Mouse (Mus musculus): Measurements from ENCODE around the gene Antxr1. TPM values are rescaled to one million over a fixed set of nuclear protein-coding genes. Genes with fewer than 3 reads are reported as not detected.

The Antxr1 gene
- total and polyA plus RNA-seq, 3 experiments, result 4.8 to 8.5 (median 6.5) TPM

DNA sequence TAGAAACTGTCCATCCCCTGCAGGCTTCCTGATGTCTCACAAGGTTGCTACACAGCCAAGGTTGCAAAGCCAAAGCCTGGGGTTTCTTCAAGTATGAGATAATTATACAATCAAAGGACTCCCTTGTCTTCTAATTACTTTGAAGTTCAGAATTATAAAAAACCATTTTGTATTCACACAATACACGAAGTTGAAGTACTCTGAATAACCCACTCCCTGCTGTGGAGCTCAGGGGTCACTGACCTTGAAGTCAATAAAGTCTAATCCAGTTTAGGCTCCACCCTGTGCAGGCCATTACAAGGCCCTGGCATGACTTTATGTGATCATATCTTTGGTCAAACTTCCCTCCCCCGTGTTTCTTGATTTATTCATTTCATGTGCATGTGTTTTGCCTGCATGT is 73.0 kb downstream of the Antxr1 start:
- H3K4me1 ChIP-seq (ENCODE audit: control insufficient read depth, insufficient read depth, low read length), result no peaks in the 10 kb centered on the region
- no peak overlapping the region for H3K9ac ChIP-seq (ENCODE audit: low read depth, low read length)
- 62% methylated on average over 2 of the region's 2 CpGs for WGBS
- H3K27me3 ChIP-seq (ENCODE audit: control insufficient read depth, insufficient read depth, low read length), result no peaks in the 10 kb centered on the region
- TF ChIP-seq EP300 (IDR thresholded peaks at IDR 0.05; ENCODE audit: insufficient read depth, low read depth, low read length) (no peak), POLR2A (IDR thresholded peaks at IDR 0.05; ENCODE audit: insufficient read depth, low read depth, low read length) (no peak), CTCF (IDR thresholded peaks at IDR 0.05) (no peak)
- intact Hi-C loops (cut with DNase I), result no loop called here
- no peaks in the 10 kb centered on the region for H3K36me3 ChIP-seq (ENCODE audit: control insufficient read depth, insufficient read depth, low read length)
- no peak overlapping the region for H3K27ac ChIP-seq
- no peak overlapping the region for H3K4me3 ChIP-seq
- no peak for DNase-seq
- H3K79me2 ChIP-seq (replicated peaks; ENCODE audit: control insufficient read depth, insufficient read depth, low read length), result no peaks in the 10 kb centered on the region

DNA sequence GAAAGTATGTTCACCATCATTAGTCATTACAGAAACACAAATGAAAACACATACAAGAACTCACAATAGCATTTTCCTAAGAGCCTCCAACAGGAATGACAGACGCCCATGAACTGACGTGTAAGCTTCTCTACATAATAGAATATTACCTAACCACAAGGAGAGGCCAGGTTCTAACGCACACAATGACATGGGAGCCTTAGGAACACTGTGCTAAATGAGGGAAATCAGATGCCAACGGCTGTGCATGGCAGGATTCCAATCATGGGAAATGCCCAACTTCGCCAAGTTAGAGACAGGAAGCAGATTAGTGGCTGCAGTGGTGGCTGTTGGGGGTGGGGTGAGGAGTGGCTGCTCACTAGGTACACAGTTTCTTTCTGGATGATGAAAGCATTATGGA is 76.6 kb downstream of the Antxr1 start:
- intact Hi-C loops (cut with DNase I), result no loop called here
- 43% methylated on average over 5 of the region's 5 CpGs for WGBS

GRCm38 (mm10) chr6:87257981-87258775 is 77.4 kb downstream of the Antxr1 start:
- Histone ChIP-seq H3K9ac (ENCODE audit: low read depth, low read length) (no peak overlapping the region), H3K27me3 (ENCODE audit: control insufficient read depth, insufficient read depth, low read length) (no peaks in the 10 kb centered on the region), H3K79me2 (replicated peaks; ENCODE audit: control insufficient read depth, insufficient read depth, low read length) (no peaks in the 10 kb centered on the region), H3K4me1 (ENCODE audit: control insufficient read depth, insufficient read depth, low read length) (no peaks in the 10 kb centered on the region), H3K27ac (no peak overlapping the region), H3K36me3 (ENCODE audit: control insufficient read depth, insufficient read depth, low read length) (no peaks in the 10 kb centered on the region), H3K4me3 (no peak overlapping the region)
- intact Hi-C loops (cut with DNase I), result no loop called here
- no peak for DNase-seq
- TF ChIP-seq EP300 (IDR thresholded peaks at IDR 0.05; ENCODE audit: insufficient read depth, low read depth, low read length) (no peak), POLR2A (IDR thresholded peaks at IDR 0.05; ENCODE audit: insufficient read depth, low read depth, low read length) (no peak), CTCF (IDR thresholded peaks at IDR 0.05) (no peak)
- WGBS, result 80% methylated on average over 7 of the region's 7 CpGs

More for the DNA sequence above, 76.6 kb downstream of the Antxr1 start:
- no peaks in the 10 kb centered on the region for H3K36me3 ChIP-seq (ENCODE audit: control insufficient read depth, insufficient read depth, low read length)
- no peak overlapping the region for H3K27ac ChIP-seq
- no peaks in the 10 kb centered on the region for H3K27me3 ChIP-seq (ENCODE audit: control insufficient read depth, insufficient read depth, low read length)
- H3K4me1 ChIP-seq (ENCODE audit: control insufficient read depth, insufficient read depth, low read length), result no peaks in the 10 kb centered on the region
- H3K79me2 ChIP-seq (replicated peaks; ENCODE audit: control insufficient read depth, insufficient read depth, low read length), result no peaks in the 10 kb centered on the region
- DNase-seq, result no peak
- H3K4me3 ChIP-seq, result no peak overlapping the region
- no peak overlapping the region for H3K9ac ChIP-seq (ENCODE audit: low read depth, low read length)
- TF ChIP-seq EP300 (IDR thresholded peaks at IDR 0.05; ENCODE audit: insufficient read depth, low read depth, low read length), result no peak
- no peak for TF ChIP-seq POLR2A (IDR thresholded peaks at IDR 0.05; ENCODE audit: insufficient read depth, low read depth, low read length)
- TF ChIP-seq CTCF (IDR thresholded peaks at IDR 0.05), result no peak

DNA sequence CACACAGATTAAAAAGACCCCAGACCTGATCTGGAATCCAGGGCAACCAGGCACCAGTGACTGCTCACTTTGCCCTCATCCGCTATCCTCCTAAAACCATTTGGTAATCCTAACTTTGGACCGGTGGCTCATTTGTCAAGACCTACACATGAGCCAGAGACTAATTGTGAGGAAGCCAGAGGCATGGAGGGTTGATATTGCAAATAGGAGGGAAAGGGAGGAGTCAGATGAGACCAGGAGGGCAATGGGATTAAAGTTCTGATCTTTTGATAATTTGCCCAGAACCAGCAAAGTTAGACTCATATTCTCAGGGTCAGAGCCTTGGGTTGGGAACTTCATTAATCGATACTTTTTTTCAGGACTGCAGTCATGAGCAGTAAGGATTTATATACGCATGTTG is 78.2 kb downstream of the Antxr1 start:
- Histone ChIP-seq H3K79me2 (replicated peaks; ENCODE audit: control insufficient read depth, insufficient read depth, low read length) (no peaks in the 10 kb centered on the region), H3K27me3 (ENCODE audit: control insufficient read depth, insufficient read depth, low read length) (no peaks in the 10 kb centered on the region), H3K4me3 (no peak overlapping the region), H3K36me3 (ENCODE audit: control insufficient read depth, insufficient read depth, low read length) (no peaks in the 10 kb centered on the region), H3K27ac (no peak overlapping the region), H3K9ac (ENCODE audit: low read depth, low read length) (no peak overlapping the region), H3K4me1 (ENCODE audit: control insufficient read depth, insufficient read depth, low read length) (no peaks in the 10 kb centered on the region)
- WGBS, result 94% methylated on average over 4 of the region's 4 CpGs
- intact Hi-C loops (cut with DNase I), result no loop called here
- DNase-seq, result no peak
- TF ChIP-seq POLR2A (IDR thresholded peaks at IDR 0.05; ENCODE audit: insufficient read depth, low read depth, low read length), result no peak
- TF ChIP-seq EP300 (IDR thresholded peaks at IDR 0.05; ENCODE audit: insufficient read depth, low read depth, low read length), result no peak
- TF ChIP-seq CTCF (IDR thresholded peaks at IDR 0.05), result no peak

- no peak for TF ChIP-seq CTCF (IDR thresholded peaks at IDR 0.05)
- no peak for TF ChIP-seq EP300 (IDR thresholded peaks at IDR 0.05; ENCODE audit: insufficient read depth, low read depth, low read length)
- no peak for TF ChIP-seq POLR2A (IDR thresholded peaks at IDR 0.05; ENCODE audit: insufficient read depth, low read depth, low read length)
- no peaks in the 10 kb centered on the region for H3K27me3 ChIP-seq (ENCODE audit: control insufficient read depth, insufficient read depth, low read length)
- no peaks in the 10 kb centered on the region for H3K36me3 ChIP-seq (ENCODE audit: control insufficient read depth, insufficient read depth, low read length)
- H3K9ac ChIP-seq (ENCODE audit: low read depth, low read length), result no peak overlapping the region
- no peak overlapping the region for H3K4me3 ChIP-seq
- no peaks in the 10 kb centered on the region for H3K4me1 ChIP-seq (ENCODE audit: control insufficient read depth, insufficient read depth, low read length)
- no peaks in the 10 kb centered on the region for H3K79me2 ChIP-seq (replicated peaks; ENCODE audit: control insufficient read depth, insufficient read depth, low read length)
- 83% methylated on average over 12 of the region's 12 CpGs for WGBS
- intact Hi-C loops (cut with DNase I), result no loop called here
- no peak for DNase-seq
- H3K27ac ChIP-seq, result no peak overlapping the region
These were observed 80.0 kb downstream of the Antxr1 start for GRCm38 (mm10) chr6:87255668-87256067.

- no peaks in the 10 kb centered on the region for H3K4me1 ChIP-seq (ENCODE audit: control insufficient read depth, insufficient read depth, low read length)
- H3K79me2 ChIP-seq (replicated peaks; ENCODE audit: control insufficient read depth, insufficient read depth, low read length), result no peaks in the 10 kb centered on the region
- DNase-seq, result peak in 1 of 2 experiments; percentile 17
- intact Hi-C loops (cut with DNase I), result no loop called here
- 31% methylated on average over 7 of the region's 7 CpGs for WGBS
- 0 out of 2 replicates have a peak, but pooled peaks have one; percentile 21 for TF ChIP-seq CTCF (IDR thresholded peaks at IDR 0.05)
- TF ChIP-seq EP300 (IDR thresholded peaks at IDR 0.05; ENCODE audit: insufficient read depth, low read depth, low read length), result no peak
- H3K9ac ChIP-seq (ENCODE audit: low read depth, low read length), result no peak overlapping the region
- H3K36me3 ChIP-seq (ENCODE audit: control insufficient read depth, insufficient read depth, low read length), result no peaks in the 10 kb centered on the region
- no peak overlapping the region for H3K4me3 ChIP-seq
- no peaks in the 10 kb centered on the region for H3K27me3 ChIP-seq (ENCODE audit: control insufficient read depth, insufficient read depth, low read length)
- H3K27ac ChIP-seq, result no peak overlapping the region
These were observed 80.9 kb downstream of the Antxr1 start for GRCm38 (mm10) chr6:87254756-87255155.
